Mouse (Mus musculus) lung, adult 2 months (tissue): ENCODE measurements around the gene Agap1.

Source experiments
- CTCF ChIP-seq: fragments of 200-500 bp; IDR thresholded peaks from 2 replicates; pipeline ENCODE4 v1.5.1; 2011; ENCODE audit warnings: mild to moderate bottlenecking, low read length, control low read depth; ENCODE audit not compliant: insufficient read depth
- POLR2A ChIP-seq: fragments of 200-500 bp; IDR thresholded peaks from 2 replicates; pipeline ENCODE4 v1.6.1; 2011; ENCODE audit warnings: low read depth, mild to moderate bottlenecking, control low read depth, low read length, borderline replicate concordance; ENCODE audit errors: extremely low read depth

DNA sequence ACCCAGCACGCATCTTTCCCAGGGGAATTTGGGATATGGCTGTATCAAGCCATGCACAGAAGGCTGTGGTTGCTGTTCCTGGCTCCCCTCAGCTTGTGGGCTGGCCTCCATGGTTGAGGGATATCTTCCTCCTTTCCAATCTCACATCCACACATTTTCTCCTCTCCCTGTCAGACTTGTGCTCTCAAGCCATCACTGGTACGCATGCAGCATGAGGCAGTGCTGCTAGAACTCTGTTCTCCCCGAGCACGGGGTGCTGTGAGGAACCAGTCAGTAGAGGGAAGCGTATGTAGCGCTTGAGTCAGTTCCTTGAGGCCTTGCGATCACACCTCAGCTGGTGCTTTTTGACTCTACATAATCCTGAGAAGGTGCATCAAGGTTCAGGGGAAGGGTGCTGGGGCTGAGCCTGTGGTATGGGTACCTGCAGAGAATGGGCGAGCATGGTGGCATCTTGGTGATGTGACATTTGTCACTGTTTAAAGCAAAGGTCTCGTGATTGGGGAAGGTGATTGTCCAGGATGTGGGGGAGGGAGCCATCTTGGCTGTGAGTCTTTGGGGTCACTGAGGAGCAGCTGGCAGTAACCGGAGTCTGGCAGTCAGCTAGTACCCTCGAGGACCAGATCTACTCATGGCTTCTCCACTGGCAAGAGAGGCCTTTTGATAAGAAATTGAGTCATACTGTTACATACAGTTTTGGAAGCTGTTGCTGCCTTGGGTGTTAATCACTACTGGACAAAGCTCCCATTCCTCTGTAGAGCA is 145.6 kb downstream of the Agap1 start:
- TF ChIP-seq POLR2A (no peak), CTCF (no peak)
